Mouse (Mus musculus): ENCODE results near the gene Clta. TPM values are rescaled to one million over a fixed set of nuclear protein-coding genes. Genes with fewer than 3 reads are reported as not detected.
A peak's percentile ranks its signal among the peaks of the same experiment; 100 is the strongest.

The Clta gene
- total RNA-seq (2014; rRNA removed) (579 and 718 TPM in 2 replicates), polyA plus RNA-seq (2015; fragmentation: Nextera tagmentation; extraction: Ambion mirVana) (377 and 380 TPM in 2 replicates)

- Histone ChIP-seq H3K4me1 (ENCODE audit: insufficient read depth) (no peaks in the 10 kb centered on the region), H3K9ac (no peak within 1 kb of the TSS), H3K27ac (ENCODE audit: low read depth, low read length) (no peak within 1 kb of the TSS), H3K4me3 (ENCODE audit: low read depth, low read length) (no peak within 1 kb of the TSS), H3K9me3 (ENCODE audit: low read length) (no peaks in the 10 kb centered on the region), H3K36me3 (ENCODE audit: insufficient read depth) (no peaks in the 10 kb centered on the region), H3K4me2 (ENCODE audit: low read depth) (no peak within 1 kb of the TSS), H3K27me3 (ENCODE audit: insufficient read depth, low read length) (no peaks in the 10 kb centered on the region)
- TF ChIP-seq CTCF (IDR thresholded peaks at IDR 0.05; ENCODE audit: low read depth), result no peak
- DNase-seq (no peak), ATAC-seq (no peak)
- 91% methylated on average over 5 of the region's 5 CpGs for WGBS
These were observed at the start of gene Clta for GRCm38 (mm10) chr4:44004126-44004525. Gene Clta (plus strand): TSS chr4:44004452.

- peak; percentile 96 for ATAC-seq
These were observed 46.9 kb upstream of the Clta start, which contains the start of gene Glipr2 for GRCm38 (mm10) chr4:43957292-43957845. Gene Glipr2 (plus strand): TSS chr4:43957401.

GRCm38 (mm10) chr4:43957846-43958461 is 46.3 kb upstream of the Clta start:
- 2% methylated on average over 26 of the region's 26 CpGs for WGBS
- no peak for TF ChIP-seq CTCF (IDR thresholded peaks at IDR 0.05; ENCODE audit: low read depth)
- DNase-seq, result peak; percentile 86
- ATAC-seq, result peak; percentile 74
- Histone ChIP-seq H3K9ac (peak overlapping the region; percentile 90), H3K36me3 (ENCODE audit: insufficient read depth) (no peaks in the 10 kb centered on the region), H3K4me2 (ENCODE audit: low read depth) (peak overlapping the region; percentile 96), H3K4me3 (ENCODE audit: low read depth, low read length) (peak overlapping the region; percentile 78), H3K9me3 (ENCODE audit: low read length) (no peaks in the 10 kb centered on the region), H3K4me1 (ENCODE audit: insufficient read depth) (peaks cover 6% of the 10 kb centered on the region), H3K27ac (ENCODE audit: low read depth, low read length) (peak overlapping the region; percentile 73), H3K27me3 (ENCODE audit: insufficient read depth, low read length) (no peaks in the 10 kb centered on the region)

More at GRCm38 (mm10) chr4:43957292-43957845, 46.9 kb upstream of the Clta start, which contains the start of gene Glipr2:
- H3K27me3 ChIP-seq (ENCODE audit: insufficient read depth, low read length), result no peaks in the 10 kb centered on the region
- H3K4me1 ChIP-seq (ENCODE audit: insufficient read depth), result peaks cover 6% of the 10 kb centered on the region
- WGBS, result 2% methylated on average over 45 of the region's 45 CpGs
- H3K4me3 ChIP-seq (ENCODE audit: low read depth, low read length), result peak within 1 kb of the TSS; percentile 78
- peak within 1 kb of the TSS; percentile 96 for H3K4me2 ChIP-seq (ENCODE audit: low read depth)
- no peaks in the 10 kb centered on the region for H3K36me3 ChIP-seq (ENCODE audit: insufficient read depth)
- no peaks in the 10 kb centered on the region for H3K9me3 ChIP-seq (ENCODE audit: low read length)
- peak; percentile 91 for DNase-seq
- H3K9ac ChIP-seq, result peak within 1 kb of the TSS; percentile 90
- H3K27ac ChIP-seq (ENCODE audit: low read depth, low read length), result peak within 1 kb of the TSS; percentile 73
- TF ChIP-seq CTCF (IDR thresholded peaks at IDR 0.05; ENCODE audit: low read depth), result peak; percentile 94

- H3K9ac ChIP-seq, result no peak overlapping the region
- H3K36me3 ChIP-seq (ENCODE audit: insufficient read depth), result no peaks in the 10 kb centered on the region
- 76% methylated on average over 9 of the region's 9 CpGs for WGBS
- DNase-seq, result no peak
- no peak overlapping the region for H3K4me2 ChIP-seq (ENCODE audit: low read depth)
- no peak overlapping the region for H3K4me3 ChIP-seq (ENCODE audit: low read depth, low read length)
- H3K27me3 ChIP-seq (ENCODE audit: insufficient read depth, low read length), result no peaks in the 10 kb centered on the region
- H3K27ac ChIP-seq (ENCODE audit: low read depth, low read length), result no peak overlapping the region
- no peak for TF ChIP-seq CTCF (IDR thresholded peaks at IDR 0.05; ENCODE audit: low read depth)
- ATAC-seq, result no peak
- peaks cover 6% of the 10 kb centered on the region for H3K4me1 ChIP-seq (ENCODE audit: insufficient read depth)
- no peaks in the 10 kb centered on the region for H3K9me3 ChIP-seq (ENCODE audit: low read length)
These were observed 44.6 kb upstream of the Clta start for GRCm38 (mm10) chr4:43959523-43960179.

- Histone ChIP-seq H3K4me3 (ENCODE audit: low read depth, low read length) (no peak overlapping the region), H3K9me3 (ENCODE audit: low read length) (no peaks in the 10 kb centered on the region), H3K4me2 (ENCODE audit: low read depth) (no peak overlapping the region), H3K27ac (ENCODE audit: low read depth, low read length) (no peak overlapping the region), H3K9ac (no peak overlapping the region), H3K27me3 (ENCODE audit: insufficient read depth, low read length) (no peaks in the 10 kb centered on the region), H3K36me3 (ENCODE audit: insufficient read depth) (no peaks in the 10 kb centered on the region), H3K4me1 (ENCODE audit: insufficient read depth) (peaks cover 6% of the 10 kb centered on the region)
- 85% methylated on average over 6 of the region's 6 CpGs for WGBS
- DNase-seq (no peak), ATAC-seq (no peak)
- TF ChIP-seq CTCF (IDR thresholded peaks at IDR 0.05; ENCODE audit: low read depth), result no peak
These were observed 44.0 kb upstream of the Clta start for GRCm38 (mm10) chr4:43960207-43960606.

GRCm38 (mm10) chr4:43964326-43964833 is 39.9 kb upstream of the Clta start:
- H3K9me3 ChIP-seq (ENCODE audit: low read length), result no peaks in the 10 kb centered on the region
- no peak for TF ChIP-seq CTCF (IDR thresholded peaks at IDR 0.05; ENCODE audit: low read depth)
- H3K4me2 ChIP-seq (ENCODE audit: low read depth), result no peak overlapping the region
- H3K4me1 ChIP-seq (ENCODE audit: insufficient read depth), result no peaks in the 10 kb centered on the region
- H3K27me3 ChIP-seq (ENCODE audit: insufficient read depth, low read length), result no peaks in the 10 kb centered on the region
- 46% methylated on average over 2 of the region's 2 CpGs for WGBS
- ATAC-seq (no peak), DNase-seq (no peak)
- H3K27ac ChIP-seq (ENCODE audit: low read depth, low read length), result no peak overlapping the region
- no peak overlapping the region for H3K9ac ChIP-seq
- H3K4me3 ChIP-seq (ENCODE audit: low read depth, low read length), result no peak overlapping the region
- H3K36me3 ChIP-seq (ENCODE audit: insufficient read depth), result no peaks in the 10 kb centered on the region
